10 mouse cellular contexts compared by ENCODE assay signal in genomic region chr16:35302441-35303280, GRCm38 (mm10).
DNase-seq lines count a peak whose midpoint lies in the region; ATAC-seq lines count a peak whose summit lies in the region.
"Had no signal": no experiment of that assay in that cellular context is flagged by ENCODE, and none has a peak within 500 bp of the region (broad histone marks: within the 10 kb centered on the region; RNA-seq: fewer than 3 reads in every experiment).

No protein-coding gene starts in this region.

- H3K4me1 ChIP-seq in kidney, embryonic 14.5 days (ENCODE audit: control insufficient read depth, insufficient read depth, low read length), result no peaks in the 10 kb centered on the region
- no peaks in the 10 kb centered on the region for H3K4me1 ChIP-seq in hindbrain, embryonic 14.5 days (replicated peaks; ENCODE audit: control insufficient read depth, insufficient read depth, low read length)
- H3K4me1 ChIP-seq: limb, embryonic 12.5 days; neural tube, embryonic 12.5 days had no signal

- no peak overlapping the region for H3K9ac ChIP-seq in kidney, embryonic 14.5 days (ENCODE audit: low read depth, low read length)
- H3K9ac ChIP-seq in hindbrain, embryonic 14.5 days, result no peak overlapping the region
- H3K9ac ChIP-seq: limb, embryonic 12.5 days; neural tube, embryonic 12.5 days had no signal

- no peak overlapping the region for H3K4me2 ChIP-seq in kidney, embryonic 14.5 days (replicated peaks; ENCODE audit: low read depth, low read length)
- no peak overlapping the region for H3K4me2 ChIP-seq in hindbrain, embryonic 14.5 days (replicated peaks)
- H3K4me2 ChIP-seq: limb, embryonic 12.5 days; neural tube, embryonic 12.5 days had no signal

- no peak for DNase-seq in kidney, adult 9 months
- DNase-seq in urinary bladder, adult 2 months (ENCODE audit: low spot score), result peak; percentile 13
- no peak for DNase-seq in urinary bladder, postnatal 36 days (ENCODE audit: low spot score in 2 of 2)
- DNase-seq in induced T-regulatory cell, adult 2 months (ENCODE audit: low read depth), result peak; percentile 18
- no peak for DNase-seq in cerebellum, adult 8-10 months
- no peak for DNase-seq in hindbrain, embryonic 14.5 days (ENCODE audit: low spot score)

- H3K36me3 ChIP-seq in kidney, embryonic 14.5 days (ENCODE audit: control insufficient read depth, insufficient read depth, low read length), result no peaks in the 10 kb centered on the region
- H3K36me3 ChIP-seq in hindbrain, embryonic 14.5 days (replicated peaks; ENCODE audit: control insufficient read depth, insufficient read depth), result peaks cover 51% of the 10 kb centered on the region

- no peak overlapping the region for H3K4me3 ChIP-seq in kidney, embryonic 14.5 days (ENCODE audit: low read length)
- H3K4me3 ChIP-seq in hindbrain, embryonic 14.5 days (replicated peaks; ENCODE audit: low read length), result no peak overlapping the region
- H3K4me3 ChIP-seq: limb, embryonic 12.5 days; neural tube, embryonic 12.5 days had no signal

- WGBS in kidney, embryonic 14.5 days, result 40% methylated on average over 7 of the region's 7 CpGs
- 53% methylated on average over 7 of the region's 7 CpGs for WGBS in hindbrain, embryonic 14.5 days

- no peak overlapping the region for H3K27ac ChIP-seq in kidney, embryonic 14.5 days (ENCODE audit: low read depth, low read length)
- H3K27ac ChIP-seq in hindbrain, embryonic 14.5 days, result no peak overlapping the region
- H3K27ac ChIP-seq: limb, embryonic 12.5 days; neural tube, embryonic 12.5 days had no signal

- no peaks in the 10 kb centered on the region for H3K27me3 ChIP-seq in kidney, embryonic 14.5 days (ENCODE audit: control insufficient read depth, insufficient read depth, low read length)
- H3K27me3 ChIP-seq in hindbrain, embryonic 14.5 days (ENCODE audit: control insufficient read depth, insufficient read depth, low read length), result no peaks in the 10 kb centered on the region
- H3K27me3 ChIP-seq: limb, embryonic 12.5 days; neural tube, embryonic 12.5 days had no signal

- peak; percentile 46; the same call in 1 of the 2 replicates for ATAC-seq in kidney, embryonic 14.5 days (ENCODE audit: low FRiP score, low TSS enrichment)
- no peak for ATAC-seq in erythroid progenitor cell, adult 5-6 weeks (replicated peaks; ENCODE audit: low FRiP score, poor library complexity, severe bottlenecking)
- no peak for ATAC-seq in hindbrain, embryonic 14.5 days (ENCODE audit: low FRiP score)

- H3K9me3 ChIP-seq in kidney, embryonic 14.5 days (ENCODE audit: control insufficient read depth, low read length), result no peaks in the 10 kb centered on the region
- no peaks in the 10 kb centered on the region for H3K9me3 ChIP-seq in hindbrain, embryonic 14.5 days (ENCODE audit: control insufficient read depth, low read length)
- H3K9me3 ChIP-seq: limb, embryonic 12.5 days; neural tube, embryonic 12.5 days had no signal

Comparison
In these comparisons a context has a peak if more than half of its experiments do, and no peak if none do; other contexts are left out.
1. DNase-seq: peak in urinary bladder, adult 2 months (single experiment) and induced T-regulatory cell, adult 2 months (single experiment); none in kidney, adult 9 months (single experiment), urinary bladder, postnatal 36 days (0 of 2), cerebellum, adult 8-10 months (single experiment) and hindbrain, embryonic 14.5 days (single experiment).